Mouse (Mus musculus) megakaryocyte, embryonic 14.5 days (primary cell): ENCODE data around the gene Grk3.

Experiments used
- FLI1 ChIP-seq: IDR thresholded peaks from 2 replicates; pipeline ENCODE4 v1.6.1; 2012; ENCODE audit warnings: low read length, inconsistent platforms, mixed read lengths
- GATA1 ChIP-seq: IDR thresholded peaks from 3 replicates; pipeline ENCODE4 v1.6.1; 2012; ENCODE audit warnings: mixed read lengths, low read length, inconsistent platforms, borderline replicate concordance

DNA sequence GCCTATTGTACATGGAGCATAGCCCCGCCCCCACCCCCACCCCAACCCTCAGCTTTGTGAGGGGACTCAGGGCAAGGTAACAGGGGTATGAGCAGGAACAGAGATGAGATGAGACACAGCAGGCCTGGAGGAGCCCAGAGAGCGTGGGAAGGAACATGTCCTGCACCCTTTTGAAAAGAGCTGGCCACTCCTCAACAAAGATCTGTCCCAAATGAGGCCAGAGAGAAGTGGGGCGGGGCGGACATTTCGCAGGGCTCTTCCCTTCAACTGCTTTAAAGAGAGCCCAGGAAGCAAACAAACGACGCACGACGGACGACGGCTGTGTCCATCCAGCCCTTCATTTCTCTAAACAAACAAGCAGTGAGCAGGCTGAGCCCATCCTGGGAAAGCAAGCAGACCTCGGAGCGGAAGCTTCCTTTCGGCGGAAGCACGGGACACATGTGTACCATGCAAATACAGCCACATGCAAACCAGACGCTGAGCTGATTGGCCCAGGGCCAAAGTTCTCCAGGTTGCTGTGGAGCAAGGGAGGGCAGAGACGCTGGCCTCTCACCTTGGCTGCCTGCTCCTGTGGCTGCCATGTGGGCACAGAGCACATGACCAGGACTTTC, 8.7 kb upstream of the Grk3 start:
- TF ChIP-seq GATA1, result no peak
- TF ChIP-seq FLI1, result no peak
